Mouse (Mus musculus) stomach, postnatal 0 days (tissue): ENCODE results near the gene Adamts9.

ENCODE experiments used
- CTCF ChIP-seq: IDR thresholded peaks from 2 replicates; pipeline ENCODE4 v1.5.1; 2016; ENCODE audit warnings: antibody characterized with exemption, low read depth, mild to moderate bottlenecking, moderate library complexity
- EP300 ChIP-seq: optimal IDR thresholded peaks from 2 replicates; pipeline ENCODE3; 2016; ENCODE audit warnings: antibody characterized with exemption

DNA sequence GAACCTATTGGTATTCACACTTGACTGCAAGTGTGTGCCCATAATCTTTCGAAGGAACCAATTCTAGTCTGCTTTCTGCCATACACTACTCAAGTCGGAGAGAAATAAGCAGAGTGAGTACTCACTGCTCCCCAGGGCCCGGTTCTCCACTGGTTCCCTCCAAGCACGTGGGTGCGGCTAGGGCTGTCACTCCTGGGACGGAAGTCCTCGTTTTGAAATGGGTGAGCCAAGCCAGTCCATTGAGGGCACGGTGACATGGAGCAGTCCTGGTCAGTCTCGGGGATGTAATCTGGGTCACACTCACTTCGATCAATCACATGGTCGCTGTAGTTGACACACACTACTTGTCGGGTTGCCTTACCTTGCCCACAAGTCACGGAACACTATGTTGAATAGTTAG, 85.5 kb downstream of the Adamts9 start:
- TF ChIP-seq CTCF (no peak), EP300 (no peak)
